Mouse (Mus musculus): Measurements from ENCODE around the gene Uroc1. TPM values are rescaled to one million over a fixed set of nuclear protein-coding genes. Genes with fewer than 3 reads are reported as not detected.

The Uroc1 gene
- polyA plus RNA-seq, 1 experiment = not detected

DNA sequence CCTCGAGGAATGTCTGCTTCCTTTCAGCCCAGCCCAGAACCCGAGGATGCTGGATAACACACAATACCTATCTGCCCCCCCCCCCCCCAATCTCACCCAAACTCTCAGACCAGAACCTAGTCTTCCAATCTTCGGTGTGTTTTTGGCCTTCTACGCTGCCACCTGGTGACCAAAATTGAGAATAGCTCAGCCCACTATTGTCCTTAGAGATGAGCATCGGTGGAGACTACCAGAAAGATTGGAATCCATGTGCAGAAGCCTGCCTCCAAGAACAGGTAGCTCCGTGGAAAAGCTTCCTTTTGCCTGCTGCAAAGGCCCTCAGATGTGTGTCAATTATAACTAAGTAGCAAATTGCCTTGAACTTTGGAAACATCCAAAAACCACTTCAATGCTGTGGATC is 5.4 kb upstream of the Uroc1 start:
- Histone ChIP-seq H3K27ac (ENCODE audit: insufficient read depth, low read length) (no peak overlapping the region), H3K4me1 (ENCODE audit: control insufficient read depth, insufficient read depth, low read length) (0 out of 2 replicates have a peak, but pooled peaks cover 6% of the 10 kb centered on the region), H3K4me3 (replicated peaks; ENCODE audit: insufficient read depth, low read depth, low read length) (no peak overlapping the region), H3K27me3 (ENCODE audit: control insufficient read depth, insufficient read depth, low read length) (no peaks in the 10 kb centered on the region)
- 18% methylated on average over 6 of the region's 6 CpGs for WGBS
- TF ChIP-seq POLR2A (IDR thresholded peaks at IDR 0.05; ENCODE audit: borderline replicate concordance, insufficient read depth, low read length) (no peak), CTCF (IDR thresholded peaks at IDR 0.05; ENCODE audit: borderline replicate concordance, insufficient read depth, low read depth, low read length) (peak; percentile 47; the same call in 1 of the 2 replicates)
- DNase-seq = peak; percentile 22 to 29

DNA sequence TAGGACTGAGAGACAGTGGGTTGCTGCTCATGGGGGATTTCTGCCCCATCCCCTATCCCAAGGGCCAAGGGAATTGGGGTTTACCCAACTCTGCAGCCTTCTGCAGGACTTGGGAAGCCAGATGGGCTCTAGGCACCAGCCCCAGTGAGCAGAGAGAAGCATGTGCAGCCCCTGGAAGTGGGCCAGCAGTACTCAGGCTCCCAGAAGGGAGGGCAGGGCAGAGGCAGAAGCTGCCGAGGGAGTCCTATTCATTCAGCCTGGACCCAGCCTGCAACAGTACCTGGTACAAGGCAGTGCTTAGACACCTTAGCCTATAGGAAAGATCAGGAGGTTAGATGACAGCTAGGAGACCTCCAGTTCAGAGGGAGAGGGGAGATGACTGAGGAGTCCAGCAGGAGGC is 3.1 kb upstream of the Uroc1 start:
- H3K4me1 ChIP-seq (ENCODE audit: control insufficient read depth, insufficient read depth, low read length) = 0 out of 2 replicates have a peak, but pooled peaks cover 6% of the 10 kb centered on the region
- H3K27ac ChIP-seq (ENCODE audit: insufficient read depth, low read length) = no peak overlapping the region
- WGBS = 0% methylated on average over 1 of the region's 1 CpGs
- peak; percentile 74 to 83 for DNase-seq
- TF ChIP-seq CTCF (IDR thresholded peaks at IDR 0.05; ENCODE audit: borderline replicate concordance, insufficient read depth, low read depth, low read length) (no peak), POLR2A (IDR thresholded peaks at IDR 0.05; ENCODE audit: borderline replicate concordance, insufficient read depth, low read length) (no peak)
- no peak overlapping the region for H3K4me3 ChIP-seq (replicated peaks; ENCODE audit: insufficient read depth, low read depth, low read length)
- no peaks in the 10 kb centered on the region for H3K27me3 ChIP-seq (ENCODE audit: control insufficient read depth, insufficient read depth, low read length)

DNA sequence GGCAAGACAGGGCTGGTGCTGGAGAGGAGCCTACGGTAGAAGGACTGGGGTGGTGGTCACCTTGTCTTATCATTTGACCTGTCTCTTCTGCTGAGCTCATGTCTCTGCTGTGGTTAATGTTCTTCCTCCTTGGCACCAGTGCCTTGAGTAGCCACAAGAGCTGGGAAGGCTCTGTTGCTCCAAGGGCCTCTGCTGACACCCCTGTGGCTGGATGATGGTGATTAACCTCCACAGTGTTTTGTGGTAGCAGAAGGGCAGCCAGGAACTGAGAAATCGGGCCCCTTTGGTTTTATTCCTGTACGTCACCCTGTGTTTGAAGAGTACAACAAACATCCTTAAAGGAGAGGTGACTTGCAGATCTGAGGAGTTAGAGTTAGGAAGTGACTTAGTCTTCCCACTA is 1.2 kb downstream of the Uroc1 start:
- DNase-seq = no peak
- Histone ChIP-seq H3K27me3 (ENCODE audit: control insufficient read depth, insufficient read depth, low read length) (no peaks in the 10 kb centered on the region), H3K27ac (ENCODE audit: insufficient read depth, low read length) (no peak overlapping the region), H3K4me1 (ENCODE audit: control insufficient read depth, insufficient read depth, low read length) (0 out of 2 replicates have a peak, but pooled peaks cover 6% of the 10 kb centered on the region), H3K4me3 (replicated peaks; ENCODE audit: insufficient read depth, low read depth, low read length) (no peak overlapping the region)
- no peak for TF ChIP-seq CTCF (IDR thresholded peaks at IDR 0.05; ENCODE audit: borderline replicate concordance, insufficient read depth, low read depth, low read length)
- no peak for TF ChIP-seq POLR2A (IDR thresholded peaks at IDR 0.05; ENCODE audit: borderline replicate concordance, insufficient read depth, low read length)
- WGBS = 87% methylated on average over 3 of the region's 3 CpGs

DNA sequence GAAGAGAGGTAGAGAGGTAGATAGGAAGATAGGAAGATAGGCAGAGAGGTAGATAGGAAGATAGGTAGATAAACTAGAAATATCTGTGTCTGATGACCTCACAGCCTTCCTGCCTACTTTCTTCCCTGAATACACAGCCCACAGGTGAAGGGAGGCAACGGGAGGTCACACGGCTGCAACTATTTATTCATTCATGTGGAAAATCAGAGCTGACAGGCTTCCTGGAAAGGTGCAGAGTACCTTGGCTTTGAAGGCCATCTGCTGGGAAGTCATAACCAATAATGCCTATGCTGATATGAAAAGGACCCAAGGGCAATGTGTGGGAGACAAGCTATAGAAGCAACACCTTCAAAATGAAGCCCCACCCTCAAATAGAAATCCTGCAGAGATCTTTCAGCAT is 9.3 kb downstream of the Uroc1 start:
- 18% methylated on average over 2 of the region's 2 CpGs for WGBS
- no peaks in the 10 kb centered on the region for H3K27me3 ChIP-seq (ENCODE audit: control insufficient read depth, insufficient read depth, low read length)
- no peak overlapping the region for H3K27ac ChIP-seq (ENCODE audit: insufficient read depth, low read length)
- H3K4me1 ChIP-seq (ENCODE audit: control insufficient read depth, insufficient read depth, low read length) = peaks cover 5% of the 10 kb centered on the region
- TF ChIP-seq POLR2A (IDR thresholded peaks at IDR 0.05; ENCODE audit: borderline replicate concordance, insufficient read depth, low read length) (no peak), CTCF (IDR thresholded peaks at IDR 0.05; ENCODE audit: borderline replicate concordance, insufficient read depth, low read depth, low read length) (no peak)
- peak; percentile 41 to 75 for DNase-seq
- H3K4me3 ChIP-seq (replicated peaks; ENCODE audit: insufficient read depth, low read depth, low read length) = no peak overlapping the region

DNA sequence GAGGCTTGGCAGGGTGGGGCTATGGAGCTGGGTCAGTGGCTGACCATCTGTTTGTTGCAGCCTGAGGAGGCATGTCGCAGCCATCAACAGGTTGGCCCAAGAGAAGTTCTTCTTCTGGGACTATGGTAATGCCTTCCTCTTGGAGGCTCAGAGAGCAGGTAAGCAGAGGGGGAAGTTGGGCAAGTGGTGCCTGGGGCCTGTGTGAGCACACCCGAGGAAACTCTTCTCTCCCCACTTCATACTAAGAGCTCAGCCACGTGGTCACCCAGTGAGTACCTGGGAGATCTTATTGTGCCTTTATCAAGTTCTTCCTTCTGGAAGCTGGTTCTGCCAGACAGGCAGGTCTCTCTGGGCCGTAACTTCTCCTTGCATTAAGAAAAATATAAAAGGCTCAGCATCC is 14.1 kb downstream of the Uroc1 start:
- WGBS = 71% methylated on average over 4 of the region's 4 CpGs
- TF ChIP-seq POLR2A (IDR thresholded peaks at IDR 0.05; ENCODE audit: borderline replicate concordance, insufficient read depth, low read length) = no peak
- no peak for TF ChIP-seq CTCF (IDR thresholded peaks at IDR 0.05; ENCODE audit: borderline replicate concordance, insufficient read depth, low read depth, low read length)
- no peak overlapping the region for H3K4me3 ChIP-seq (replicated peaks; ENCODE audit: insufficient read depth, low read depth, low read length)
- no peak for DNase-seq
- no peaks in the 10 kb centered on the region for H3K27me3 ChIP-seq (ENCODE audit: control insufficient read depth, insufficient read depth, low read length)
- H3K27ac ChIP-seq (ENCODE audit: insufficient read depth, low read length) = no peak overlapping the region
- peaks cover 5% of the 10 kb centered on the region for H3K4me1 ChIP-seq (ENCODE audit: control insufficient read depth, insufficient read depth, low read length)

DNA sequence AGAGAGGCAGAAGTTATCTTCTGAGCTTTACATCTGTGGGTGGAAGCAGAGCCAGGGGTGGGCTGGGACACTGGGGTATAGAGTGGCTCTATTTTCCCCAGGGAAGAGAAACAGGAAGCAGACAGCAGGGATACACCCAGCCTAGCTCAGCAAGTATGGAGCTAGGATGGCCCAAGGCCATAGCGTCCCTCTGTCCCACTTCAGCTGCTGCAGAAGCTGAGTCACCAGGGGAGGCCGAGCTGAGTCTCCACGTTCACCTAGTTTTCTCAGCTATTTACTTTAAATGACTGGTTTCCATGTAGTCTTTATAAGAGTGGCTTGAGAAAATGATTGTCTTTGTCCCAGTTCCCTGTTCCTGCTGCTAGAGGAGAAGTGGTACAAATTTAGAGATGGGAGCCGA is 15.4 kb downstream of the Uroc1 start:
- Histone ChIP-seq H3K27me3 (ENCODE audit: control insufficient read depth, insufficient read depth, low read length) (no peaks in the 10 kb centered on the region), H3K27ac (ENCODE audit: insufficient read depth, low read length) (no peak overlapping the region), H3K4me3 (replicated peaks; ENCODE audit: insufficient read depth, low read depth, low read length) (no peak overlapping the region), H3K4me1 (ENCODE audit: control insufficient read depth, insufficient read depth, low read length) (no peaks in the 10 kb centered on the region)
- DNase-seq = no peak
- no peak for TF ChIP-seq CTCF (IDR thresholded peaks at IDR 0.05; ENCODE audit: borderline replicate concordance, insufficient read depth, low read depth, low read length)
- no peak for TF ChIP-seq POLR2A (IDR thresholded peaks at IDR 0.05; ENCODE audit: borderline replicate concordance, insufficient read depth, low read length)
- WGBS = 83% methylated on average over 4 of the region's 4 CpGs

DNA sequence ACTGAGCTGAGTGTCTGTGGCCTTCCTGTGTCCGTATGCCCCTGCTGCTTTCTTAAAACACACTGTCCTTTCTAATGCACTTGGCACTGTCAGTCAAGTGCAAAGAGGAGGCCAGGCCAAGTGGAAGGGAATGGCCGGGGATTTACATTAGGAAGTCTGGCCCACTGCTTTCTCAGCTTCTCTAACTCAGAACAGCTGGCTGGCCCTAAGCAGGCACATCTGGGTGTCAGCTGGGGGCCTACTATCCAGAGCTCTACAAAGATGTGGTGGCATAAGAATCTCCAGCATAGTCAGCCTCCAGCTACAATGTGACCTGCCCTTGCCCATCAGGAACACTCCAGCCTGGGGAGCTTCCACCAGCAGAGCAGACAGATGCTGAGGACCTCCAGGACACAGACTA is 16.9 kb downstream of the Uroc1 start:
- no peak for DNase-seq
- H3K4me1 ChIP-seq (ENCODE audit: control insufficient read depth, insufficient read depth, low read length) = no peaks in the 10 kb centered on the region
- no peak overlapping the region for H3K27ac ChIP-seq (ENCODE audit: insufficient read depth, low read length)
- H3K27me3 ChIP-seq (ENCODE audit: control insufficient read depth, insufficient read depth, low read length) = no peaks in the 10 kb centered on the region
- no peak for TF ChIP-seq POLR2A (IDR thresholded peaks at IDR 0.05; ENCODE audit: borderline replicate concordance, insufficient read depth, low read length)
- WGBS = 37% methylated on average over 2 of the region's 2 CpGs
- H3K4me3 ChIP-seq (replicated peaks; ENCODE audit: insufficient read depth, low read depth, low read length) = no peak overlapping the region

DNA sequence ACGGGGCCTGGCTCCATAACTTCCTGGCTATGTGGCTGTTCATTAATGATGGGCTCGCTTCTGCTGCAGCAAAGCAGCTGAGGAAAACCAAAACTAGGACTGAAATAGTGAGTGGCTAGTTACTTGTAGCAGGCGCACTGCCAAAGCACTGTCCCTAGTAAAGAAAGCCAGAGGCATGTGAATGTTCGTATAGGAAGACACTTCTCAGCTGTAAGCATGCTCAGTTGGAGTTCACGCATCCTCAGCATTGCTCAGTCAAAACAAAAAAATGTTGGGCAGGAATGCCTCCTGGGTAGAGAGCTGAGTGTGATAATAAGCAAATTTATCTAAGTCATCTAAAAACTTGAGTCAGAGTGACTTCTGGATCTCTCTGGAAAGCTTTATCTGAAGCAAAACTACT is 25.1 kb downstream of the Uroc1 start:
- Histone ChIP-seq H3K27me3 (ENCODE audit: control insufficient read depth, insufficient read depth, low read length) (no peaks in the 10 kb centered on the region), H3K27ac (ENCODE audit: insufficient read depth, low read length) (no peak overlapping the region), H3K4me3 (replicated peaks; ENCODE audit: insufficient read depth, low read depth, low read length) (no peak overlapping the region), H3K4me1 (ENCODE audit: control insufficient read depth, insufficient read depth, low read length) (no peaks in the 10 kb centered on the region)
- TF ChIP-seq POLR2A (IDR thresholded peaks at IDR 0.05; ENCODE audit: borderline replicate concordance, insufficient read depth, low read length) (no peak), CTCF (IDR thresholded peaks at IDR 0.05; ENCODE audit: borderline replicate concordance, insufficient read depth, low read depth, low read length) (no peak)
- 74% methylated on average over 5 of the region's 5 CpGs for WGBS
- DNase-seq = no peak

All from cerebellum, adult 2 months (tissue).